Mouse (Mus musculus) left cerebral cortex, adult 9 months (tissue): ENCODE measurements at regions not wholly inside any gene's neighbourhood (a gene's known extent, or its start where the extent isn't known, plus 50 kb on each side); places are given as distances from the start of the nearest gene placed in this dataset.

ENCODE experiments used
- DNase-seq, 2 experiments: peaks; one replicate each; pipeline ENCODE4 v3.0.0; 2022; ENCODE audit warnings: low spot score in 2 of 2

DNA sequence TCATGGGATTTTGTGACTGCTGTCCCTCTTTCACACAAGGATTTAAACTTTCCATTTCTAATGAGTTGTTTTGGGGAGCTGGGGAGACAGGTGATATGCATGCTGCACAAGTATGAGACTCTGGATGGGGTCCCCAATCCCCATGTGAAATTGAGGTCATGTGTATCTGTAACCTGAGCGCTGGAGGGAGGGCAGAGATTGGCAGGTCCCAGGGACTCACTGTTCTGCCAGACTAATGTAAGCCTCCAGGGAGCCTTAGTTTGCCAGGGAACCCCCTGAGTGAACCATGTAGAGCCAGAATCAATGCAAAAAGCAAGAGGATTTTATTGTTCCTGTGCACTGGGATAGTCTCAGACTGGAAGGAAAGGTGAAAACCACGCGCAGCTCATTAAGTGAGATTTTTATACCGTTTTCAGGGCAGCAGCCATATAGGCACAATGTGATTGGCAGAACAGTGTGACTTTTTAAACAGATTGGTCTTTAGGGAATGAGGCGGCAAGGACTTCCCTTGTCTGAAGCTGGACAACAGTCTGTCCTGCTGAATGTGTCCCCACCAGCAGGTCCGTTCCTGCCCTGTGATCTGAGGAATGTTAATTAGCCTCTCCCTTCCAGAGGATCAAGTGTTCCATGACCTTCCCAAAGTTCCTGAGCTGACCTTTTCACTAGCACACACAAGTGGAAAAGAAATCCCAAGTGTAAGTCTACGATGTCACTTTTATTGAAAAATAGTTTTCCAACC lies 59.9 kb upstream of the Oxgr1 start:
- DNase-seq: no peak

- no peak for DNase-seq
These were observed 60.5 kb upstream of the Oxgr1 start for GRCm38 (mm10) chr14:120102749-120103142.

DNA sequence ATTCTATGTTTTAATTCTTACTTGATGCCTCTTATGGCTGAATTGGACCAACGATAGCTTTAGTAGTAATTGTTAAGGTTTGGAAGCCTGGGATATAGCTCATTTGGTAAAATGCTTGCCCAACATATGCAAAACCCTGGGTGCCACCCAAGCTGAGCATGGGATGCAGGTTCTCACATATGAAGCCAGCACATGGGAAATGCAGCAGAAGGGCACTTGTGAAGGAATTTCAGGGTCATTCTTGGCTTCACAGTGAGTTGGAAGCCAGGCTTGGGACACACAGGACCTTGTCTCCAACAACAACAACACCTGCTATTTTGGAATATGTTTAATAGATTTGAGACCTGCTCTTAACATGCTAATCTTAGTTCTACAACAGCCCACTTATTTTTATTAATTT lies 67.6 kb upstream of the Oxgr1 start:
- no peak for DNase-seq

DNA sequence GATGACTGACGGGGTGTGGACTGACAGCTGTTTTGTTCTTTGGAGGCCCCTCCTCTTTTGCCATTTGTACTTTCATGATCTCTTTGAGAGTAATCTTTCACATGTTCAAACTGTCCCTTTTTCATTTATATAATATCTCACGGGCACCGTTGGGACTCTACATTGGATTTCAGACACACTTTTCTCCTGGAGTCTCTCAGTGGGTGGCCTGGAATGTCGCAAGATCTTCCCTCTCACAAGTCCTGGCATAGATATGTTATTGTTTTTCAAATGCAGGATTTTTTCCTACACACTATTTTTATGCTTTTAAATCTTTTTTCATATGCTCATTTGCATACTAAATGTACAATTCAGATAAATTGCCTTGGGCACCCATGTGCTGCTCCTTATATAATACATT lies 71.1 kb upstream of the Oxgr1 start:
- DNase-seq: no peak

DNA sequence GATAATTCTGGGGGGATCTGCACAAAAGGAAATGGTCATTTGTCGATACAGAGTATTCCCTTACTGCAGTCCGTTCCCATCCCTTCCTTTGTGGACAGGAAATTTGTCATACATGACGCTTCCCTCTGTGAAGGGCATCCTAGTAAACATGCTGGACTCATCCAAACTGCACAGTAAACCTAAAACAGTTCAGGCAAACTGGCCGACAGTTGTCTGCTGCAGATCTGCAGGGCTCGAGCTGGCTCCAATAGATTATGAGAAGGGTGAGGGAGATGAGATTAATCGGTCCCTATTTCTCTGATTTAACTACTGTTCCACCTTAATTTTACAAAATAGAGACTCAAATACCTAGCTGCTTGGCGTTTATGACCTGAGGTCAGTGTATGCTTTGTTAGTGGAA lies 76.3 kb upstream of the Oxgr1 start:
- DNase-seq: no peak

GRCm38 (mm10) chr14:120119094-120119501 lies 76.9 kb upstream of the Oxgr1 start:
- DNase-seq: peak in 1 of 2 experiments; percentile 69

GRCm38 (mm10) chr14:120119506-120119905 lies 77.3 kb upstream of the Oxgr1 start:
- DNase-seq: no peak

DNA sequence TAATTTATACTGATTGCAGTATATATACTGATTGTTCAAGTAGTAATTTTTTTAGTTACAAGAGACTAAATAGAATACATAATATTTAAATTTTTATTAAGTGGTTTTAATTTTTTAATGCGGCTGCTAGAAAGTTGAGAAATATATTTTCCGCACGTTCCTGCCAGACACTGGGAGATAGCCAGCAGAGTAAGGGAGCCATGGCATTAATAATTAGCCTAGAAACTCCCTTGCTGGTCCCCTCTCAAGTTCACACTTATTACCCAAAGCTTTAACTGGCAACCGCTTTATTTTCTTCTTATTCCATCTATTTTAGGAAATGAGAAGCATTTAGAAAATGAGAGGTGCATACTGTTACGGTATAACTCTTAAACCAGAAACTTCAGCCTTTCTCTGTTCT lies 78.0 kb upstream of the Oxgr1 start:
- DNase-seq: no peak

DNA sequence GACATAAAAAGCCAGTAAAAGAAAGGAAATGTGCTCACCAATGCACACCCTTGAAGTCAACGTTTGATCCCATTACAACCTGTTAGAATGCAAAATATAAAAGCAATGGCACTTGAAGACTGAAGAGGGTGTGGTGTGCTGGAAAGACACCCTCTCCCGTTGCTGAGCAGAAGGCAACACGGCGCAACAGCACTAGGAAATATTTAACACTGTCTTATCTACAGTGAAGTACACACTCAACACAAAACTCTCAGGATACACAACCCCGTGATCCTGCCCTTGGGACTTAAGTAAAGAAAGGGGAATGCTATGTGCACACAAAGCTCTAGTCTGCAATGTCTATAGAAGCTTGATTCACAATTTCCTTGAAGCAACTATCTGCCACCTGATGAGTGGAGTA lies 83.1 kb upstream of the Oxgr1 start:
- no peak for DNase-seq

DNA sequence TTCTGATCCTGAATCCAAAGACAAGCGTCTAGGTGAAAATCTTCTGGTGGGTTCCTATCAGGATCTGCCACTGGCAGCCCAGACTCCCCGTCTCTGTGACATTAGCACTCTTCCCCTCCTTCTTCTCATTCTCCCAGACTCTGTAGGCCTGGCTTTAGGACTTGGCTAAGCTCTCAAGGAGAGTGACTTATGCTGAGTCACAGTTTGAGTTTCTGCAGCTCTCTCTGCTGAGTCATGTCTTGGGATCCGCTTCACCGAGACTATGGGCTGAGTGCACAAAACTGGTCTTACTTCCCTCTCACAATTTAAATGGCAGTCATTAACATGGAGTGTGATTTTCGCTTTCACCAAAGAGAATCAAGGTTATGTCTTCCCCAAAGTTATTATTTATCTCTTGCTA lies 85.2 kb upstream of the Oxgr1 start:
- no peak for DNase-seq

DNA sequence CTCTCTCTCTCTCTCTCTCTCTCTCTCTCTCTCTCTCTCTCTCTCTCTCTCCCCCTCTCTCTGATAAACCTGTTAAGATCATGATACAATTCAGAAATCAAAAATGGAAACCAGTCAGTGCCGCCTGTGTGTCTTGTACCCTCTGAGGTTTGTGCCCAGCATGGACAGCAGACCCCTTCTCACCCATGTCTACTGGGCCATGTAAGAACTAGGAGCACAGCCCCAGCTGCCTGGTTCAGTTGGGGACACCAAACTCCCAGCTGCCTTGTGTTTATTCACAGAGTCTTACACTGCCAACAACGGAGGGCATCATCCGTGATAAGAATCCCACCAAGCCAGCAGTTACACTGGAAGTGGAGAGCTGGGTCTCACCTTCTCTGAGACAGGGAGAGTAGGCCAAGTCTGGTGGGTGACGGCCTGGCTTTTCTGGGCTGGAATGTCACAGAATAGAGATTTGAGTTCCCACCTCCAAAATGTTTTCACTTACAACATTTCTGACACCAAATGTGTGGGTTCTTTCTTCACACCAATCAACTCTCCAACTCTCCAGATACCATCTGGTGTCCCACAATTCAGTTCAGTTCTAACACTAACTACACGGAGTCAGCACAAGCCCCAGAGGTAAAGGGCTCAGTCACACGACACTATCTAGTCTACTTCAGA lies 92.2 kb upstream of the Oxgr1 start:
- DNase-seq: peak in 1 of 2 experiments; percentile 58

DNA sequence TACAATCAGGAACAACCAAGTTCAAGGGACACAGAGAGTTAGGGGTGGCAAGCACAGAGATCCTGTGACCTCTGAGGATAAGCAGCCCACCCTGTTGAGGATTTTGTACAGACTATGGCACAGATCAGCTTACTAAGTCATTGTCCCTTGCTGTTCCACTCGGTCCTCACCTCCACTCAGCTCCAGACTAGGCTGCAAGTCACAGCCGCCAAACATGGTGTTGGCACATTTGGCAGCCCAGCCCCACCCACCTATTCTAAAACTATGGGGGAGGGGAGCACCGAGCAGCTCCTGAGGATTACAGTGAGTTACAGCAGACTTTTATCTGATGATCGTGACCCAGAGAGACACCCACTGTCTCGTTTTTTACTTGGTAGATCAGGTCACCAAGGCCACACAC lies 93.0 kb upstream of the Oxgr1 start:
- no peak for DNase-seq

GRCm38 (mm10) chr14:120136736-120137135 lies 94.5 kb upstream of the Oxgr1 start:
- DNase-seq: peak; percentile 46 to 78

GRCm38 (mm10) chr14:120137680-120138136 lies 95.5 kb upstream of the Oxgr1 start:
- peak; percentile 59 to 94 for DNase-seq

DNA sequence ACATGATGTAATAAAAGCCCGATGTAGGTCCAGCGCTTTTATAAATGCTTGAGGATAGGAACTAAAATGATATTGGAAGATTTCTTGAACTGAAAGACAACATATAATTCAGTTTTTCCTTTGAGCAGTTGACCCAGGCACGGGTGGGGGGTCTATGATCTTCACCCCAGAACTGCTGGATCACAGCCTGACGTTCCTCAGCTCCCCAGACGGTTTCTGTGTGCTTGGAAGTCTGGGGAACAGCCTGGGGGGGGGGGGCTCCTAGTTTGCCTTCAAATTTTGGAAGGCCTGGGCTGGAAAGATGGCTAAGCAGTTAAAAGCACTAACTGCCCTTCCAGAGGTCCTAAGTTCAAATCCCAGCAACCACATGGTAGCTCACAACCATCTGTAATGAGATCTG lies 96.3 kb upstream of the Oxgr1 start:
- DNase-seq: no peak

DNA sequence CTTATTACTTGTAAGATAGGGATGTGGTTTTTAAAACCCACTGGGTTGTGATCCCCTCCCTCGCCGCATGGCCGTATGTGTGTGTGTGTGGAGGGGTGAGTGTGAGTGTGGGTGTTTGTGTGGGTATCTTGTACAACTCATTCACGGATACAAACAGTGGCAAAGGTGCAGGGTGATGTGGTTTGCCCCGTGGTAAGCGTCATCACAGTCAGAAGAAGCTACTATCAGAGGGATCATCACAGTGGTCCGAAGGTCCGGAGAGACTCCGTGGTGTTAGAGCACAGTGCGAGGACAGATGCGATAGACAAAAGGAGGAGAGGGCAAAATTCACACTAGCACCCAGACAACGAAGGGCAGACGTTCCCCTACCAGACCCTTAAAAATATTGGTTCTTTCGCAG lies 97.0 kb upstream of the Oxgr1 start:
- DNase-seq: no peak

DNA sequence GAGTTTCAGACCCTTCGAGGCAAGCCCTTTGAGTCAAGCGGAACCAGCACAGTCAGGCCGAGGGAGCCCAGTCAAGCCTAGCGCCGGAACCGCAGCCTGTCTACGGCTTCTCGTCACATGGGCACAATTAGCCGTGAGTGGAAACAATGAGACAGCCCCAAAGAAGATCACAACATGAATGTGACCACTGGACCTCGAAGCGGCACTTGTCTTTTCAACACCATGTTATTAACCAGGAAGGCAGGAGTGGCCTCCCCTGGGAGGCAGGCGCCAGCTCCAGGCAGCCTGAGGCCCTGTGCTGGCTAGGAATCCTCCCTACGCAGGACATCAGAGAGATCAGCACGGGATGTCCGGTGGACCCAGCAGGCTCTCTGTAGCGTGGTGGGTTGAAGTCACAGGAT lies 97.4 kb upstream of the Oxgr1 start:
- no peak for DNase-seq

DNA sequence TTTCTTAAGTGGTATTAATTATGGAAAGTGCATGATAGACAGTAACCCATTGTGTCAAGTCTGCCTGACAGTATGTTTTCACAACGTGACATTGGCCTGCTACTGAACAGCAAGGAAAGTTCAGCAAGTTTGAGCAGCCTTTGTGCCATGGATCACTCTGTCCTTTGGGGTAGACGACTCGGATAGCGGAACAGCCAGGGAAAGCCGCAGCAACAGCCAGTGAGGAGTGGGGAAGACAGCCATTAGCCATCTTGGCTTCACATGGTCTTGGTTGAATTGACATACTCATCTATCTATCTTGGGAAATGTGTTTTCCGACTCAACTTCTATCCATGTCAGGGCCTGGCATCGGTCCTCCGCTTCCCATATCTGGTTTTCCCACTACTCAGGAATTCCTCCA lies 98.0 kb upstream of the Oxgr1 start:
- DNase-seq: no peak

- DNase-seq: peak in 1 of 2 experiments; percentile 47
These were observed 98.8 kb upstream of the Oxgr1 start for GRCm38 (mm10) chr14:120140791-120141747.

DNA sequence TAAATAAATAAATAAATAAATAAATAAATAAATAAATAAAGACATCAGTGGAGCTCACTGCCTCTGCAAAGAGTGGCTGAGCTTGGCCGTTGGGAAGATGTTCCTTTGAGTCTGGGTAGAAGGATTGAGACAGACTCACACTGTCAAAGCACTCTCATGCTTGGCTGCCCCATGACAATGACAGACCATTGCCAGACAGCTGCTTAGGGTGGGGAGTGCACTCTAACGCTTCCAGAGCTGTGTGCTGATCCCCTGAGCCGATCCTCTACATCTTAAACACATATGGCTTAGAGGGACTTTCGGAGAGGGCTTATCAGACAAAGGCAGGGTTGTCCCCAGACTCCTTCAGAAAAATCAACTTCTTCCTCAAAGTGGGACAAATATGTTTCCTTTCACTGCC lies 100.0 kb upstream of the Oxgr1 start:
- DNase-seq: no peak

- peak in 1 of 2 experiments; percentile 41 for DNase-seq
These were observed 102.2 kb upstream of the Oxgr1 start for GRCm38 (mm10) chr14:120144451-120144850.

DNA sequence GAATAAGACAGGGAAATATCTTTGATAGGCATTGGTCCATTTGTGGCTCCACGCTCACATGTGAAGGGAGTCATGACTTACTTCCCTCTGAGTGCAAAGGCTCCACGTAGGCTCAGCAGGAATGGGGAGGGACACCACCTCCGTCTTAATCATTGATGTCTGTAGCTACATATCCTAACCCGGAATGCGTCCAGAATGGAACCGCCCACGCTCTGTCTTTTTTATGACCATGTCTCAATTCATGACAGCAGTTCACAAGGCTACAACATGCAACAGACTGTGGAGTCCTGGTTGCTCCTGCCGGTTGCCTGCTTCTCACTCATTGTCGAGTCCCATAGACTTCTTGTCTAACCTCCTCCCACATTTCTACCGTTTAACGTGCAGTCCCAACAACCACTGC lies 104.1 kb upstream of the Oxgr1 start:
- DNase-seq: no peak
